Mouse (Mus musculus) cerebellum, adult 8-10 months (tissue): Measurements from ENCODE around the gene Nlrp2.

Source experiments
- DNase-seq: peaks from one replicate; pipeline ENCODE4 v3.0.0; 2022

Gene Nlrp2

DNA sequence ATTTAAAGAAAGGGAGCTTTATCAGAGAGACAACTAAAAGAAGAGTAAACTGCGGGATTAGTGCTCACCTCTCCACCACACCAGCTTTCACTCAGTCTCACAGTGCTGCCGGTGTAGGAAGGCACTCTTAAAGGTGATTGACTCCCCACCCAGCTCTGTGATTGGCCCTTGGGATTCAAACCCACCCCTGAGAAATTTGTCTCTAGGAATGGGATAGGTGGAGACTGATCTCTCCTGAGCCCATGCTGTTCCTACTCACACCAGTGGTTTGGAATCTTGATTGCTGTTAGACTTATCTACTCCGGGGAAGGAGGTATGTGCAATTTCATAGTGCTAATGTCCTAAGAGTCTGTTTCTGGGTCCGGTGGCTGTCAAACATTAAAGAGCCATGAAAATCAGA, at the start of gene Nlrp2:
Gene Nlrp2, minus strand, starts transcription at position 101 of the 400 bp plus-strand sequence.
- no peak for DNase-seq

DNA sequence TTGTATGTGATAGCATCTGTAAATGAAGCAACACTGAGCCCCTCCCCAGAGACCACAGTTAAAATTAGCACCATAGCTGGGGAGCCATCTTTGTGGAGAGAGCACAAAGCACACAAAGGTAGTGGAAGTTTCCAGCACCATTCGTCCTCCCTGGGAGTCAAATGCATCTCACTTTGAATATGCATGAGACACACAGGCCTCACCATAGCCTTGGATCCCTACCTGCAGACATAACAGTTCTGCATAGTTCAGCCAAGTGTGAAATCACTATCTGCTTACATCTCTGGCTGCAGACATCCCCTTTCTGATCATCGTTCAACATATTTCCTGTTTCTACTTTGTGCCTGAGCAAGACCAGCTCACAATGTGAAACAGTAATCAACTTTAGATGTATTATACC, 15.9 kb upstream of the Nlrp2 start:
- no peak for DNase-seq

DNA sequence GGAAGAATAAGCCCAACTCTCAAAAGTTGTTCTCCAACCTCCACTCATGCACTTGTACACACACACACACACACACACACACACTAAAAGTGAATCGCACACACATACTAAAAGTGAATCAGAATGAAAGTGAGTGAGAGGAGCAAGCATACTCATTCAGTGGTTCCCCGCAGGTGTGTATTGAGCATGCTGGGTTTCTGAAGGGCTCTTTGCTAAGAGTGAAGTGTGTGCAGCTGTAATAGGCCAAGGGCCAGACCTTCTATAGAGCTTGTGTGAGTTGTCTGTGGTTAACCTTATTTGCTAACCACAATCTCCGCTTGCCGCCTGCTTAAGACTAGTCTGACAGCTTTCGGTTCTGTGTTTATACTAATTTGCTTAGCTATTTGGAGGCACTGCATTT, 12.8 kb upstream of the Nlrp2 start:
- no peak for DNase-seq

DNA sequence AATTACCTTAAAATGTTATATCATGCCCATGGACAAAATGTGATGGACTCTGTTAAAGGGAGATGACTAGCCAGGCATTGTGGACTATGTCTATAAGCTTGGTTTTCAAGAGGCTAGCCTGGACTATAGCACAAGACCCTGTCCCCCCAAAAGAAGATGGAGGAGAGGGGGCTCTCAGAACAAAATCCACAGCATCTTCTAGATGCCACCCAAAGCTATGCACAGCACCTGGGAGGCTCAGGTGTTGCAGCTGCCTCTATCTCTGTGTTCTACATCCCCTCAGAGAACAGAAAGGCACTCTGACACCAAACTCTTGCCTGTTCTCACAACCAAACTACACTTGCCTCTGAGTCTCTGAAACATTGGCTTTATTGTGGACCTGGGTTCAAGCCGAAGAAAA, 598 bp downstream of the Nlrp2 start, which contains the start of gene Gm5065:
Gene Gm5065, plus strand, starts transcription at position 301 of the 400 bp plus-strand sequence.
- DNase-seq = no peak

- no peak for DNase-seq
Observed at GRCm38 (mm10) chr7:5327511-5327910, 23.3 kb downstream of the Nlrp2 start.

DNA sequence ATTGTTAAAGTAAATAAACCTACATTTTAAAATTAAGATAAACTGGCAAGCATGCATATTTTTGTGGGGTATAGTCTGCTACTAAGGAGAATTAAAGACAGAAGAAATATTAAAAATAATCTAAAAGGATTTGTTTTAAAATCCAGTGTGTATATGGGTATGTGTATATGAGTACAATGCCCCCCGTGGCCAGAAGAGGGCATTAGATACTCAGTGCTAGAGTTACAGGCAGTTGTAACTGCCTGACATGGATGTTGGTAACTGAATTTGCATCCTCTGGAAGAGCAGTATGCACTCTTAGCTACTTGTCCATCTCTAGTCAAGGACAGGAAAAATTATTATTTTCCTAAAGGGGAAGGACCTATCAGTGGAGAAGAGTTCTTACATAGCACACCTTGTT, 62.6 kb downstream of the Nlrp2 start:
- no peak for DNase-seq

- DNase-seq = no peak
Observed at GRCm38 (mm10) chr7:5263051-5263450, 87.8 kb downstream of the Nlrp2 start.
